Mouse (Mus musculus): ENCODE measurements around the gene Olfr292.

Gene Olfr292

DNA sequence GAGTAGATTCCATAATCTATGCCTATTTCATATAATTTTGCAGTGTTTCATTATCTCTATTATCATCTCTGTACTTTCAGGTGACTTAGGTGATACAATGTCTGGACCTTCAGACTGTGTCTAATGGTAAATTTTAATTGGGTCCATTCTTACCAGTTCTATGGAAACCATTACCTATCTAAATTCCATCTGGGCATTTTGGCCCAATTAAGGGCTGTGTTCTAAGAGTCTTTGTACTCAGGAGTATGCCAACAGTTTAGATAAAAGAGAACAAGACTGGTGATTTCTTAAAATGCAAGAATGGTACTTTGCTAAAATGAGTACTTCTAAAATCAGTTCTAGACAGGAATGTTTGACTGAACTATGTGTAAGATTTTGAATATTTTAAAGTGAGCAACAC is at the start of gene Olfr292:
Gene Olfr292 (plus strand): TSS at position 301 of the 400 bp plus-strand sequence.
- no peak for ATAC-seq (ENCODE audit: insufficient number of reproducible peaks, low FRiP score, low TSS enrichment)

DNA sequence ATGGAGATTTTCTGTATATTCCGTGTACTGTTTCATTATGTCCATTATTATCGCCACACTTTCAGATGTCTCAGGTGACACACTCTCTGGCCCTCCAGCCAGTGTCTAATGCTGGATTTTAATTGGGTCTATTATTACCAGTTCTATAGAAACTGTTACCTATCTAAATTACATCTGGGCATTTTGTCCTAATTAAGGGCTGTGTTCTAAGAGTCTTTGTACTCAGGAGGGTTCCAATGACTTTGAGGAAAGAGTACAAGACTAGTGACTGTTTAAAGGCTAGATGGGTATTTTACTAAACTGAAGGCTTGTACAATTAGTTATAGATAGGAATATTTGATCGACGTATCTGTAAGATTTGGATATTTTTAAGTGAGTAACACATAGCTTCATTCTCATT is 39.4 kb upstream of the Olfr292 start, which contains the start of gene Olfr293:
Gene Olfr293 (plus strand): TSS at position 301 of the 400 bp plus-strand sequence.
- no peak for ATAC-seq (ENCODE audit: insufficient number of reproducible peaks, low FRiP score, low TSS enrichment)

DNA sequence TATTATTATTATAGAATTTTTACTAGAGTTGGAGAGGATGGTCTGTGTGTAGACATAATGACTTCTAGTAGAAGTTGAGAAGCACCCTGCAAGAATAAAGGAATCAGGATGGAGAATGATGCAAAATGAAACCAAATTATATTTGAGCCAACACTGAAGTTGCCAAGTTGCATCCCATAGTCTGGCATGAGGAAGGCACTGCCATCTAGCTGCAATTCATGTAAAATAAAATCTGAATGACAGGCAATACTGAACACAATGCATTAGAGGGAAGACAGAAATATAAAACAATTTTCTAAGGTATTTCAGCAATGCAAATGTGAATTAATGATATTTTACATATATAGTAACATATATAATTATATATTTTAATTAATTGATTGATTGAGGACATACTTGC is 36.9 kb downstream of the Olfr292 start:
- no peak for ATAC-seq (ENCODE audit: insufficient number of reproducible peaks, low FRiP score, low TSS enrichment)
